Mouse (Mus musculus) forebrain, embryonic 16.5 days (tissue): Measurements from ENCODE around the gene Ufsp1. TPM values are rescaled to one million over a fixed set of nuclear protein-coding genes. Genes with fewer than 3 reads are reported as not detected.

ENCODE experiments used
- ATAC-seq: fragments of 200-750 bp; cut with Nextera tagmentation; 2 replicates; pipeline ENCODE4 v1.8.0; 2017; ENCODE audit warnings: mild to moderate bottlenecking, moderate library complexity
- H3K27ac ChIP-seq: fragments of 300-500 bp; sonication (generic); 2 replicates; pipeline ENCODE4 v1.5.1; 2014; ENCODE audit warnings: low read length, control low read depth
- H3K27me3 ChIP-seq: fragments of 300-500 bp; sonication (generic); replicated peaks from 2 replicates; pipeline ENCODE4 v1.6.1; 2014; ENCODE audit warnings: low read length; ENCODE audit not compliant: control insufficient read depth, insufficient read depth
- H3K36me3 ChIP-seq: fragments of 300-500 bp; sonication (generic); 2 replicates; pipeline ENCODE4 v1.6.1; 2014; ENCODE audit not compliant: control insufficient read depth, insufficient read depth
- H3K4me1 ChIP-seq: fragments of 300-500 bp; sonication (generic); replicated peaks from 2 replicates; pipeline ENCODE4 v1.6.1; 2014; ENCODE audit warnings: low read length; ENCODE audit not compliant: control insufficient read depth, insufficient read depth
- H3K4me2 ChIP-seq: fragments of 300-500 bp; sonication (generic); 2 replicates; pipeline ENCODE4 v1.6.1; 2014; ENCODE audit warnings: mild to moderate bottlenecking, low read length, control low read depth
- H3K4me3 ChIP-seq: fragments of 300-500 bp; sonication (generic); replicated peaks from 2 replicates; pipeline ENCODE4 v1.5.1; 2014; ENCODE audit warnings: mild to moderate bottlenecking, low read length, control low read depth
- H3K9ac ChIP-seq: fragments of 300-500 bp; sonication (generic); replicated peaks from 2 replicates; pipeline ENCODE4 v1.6.1; 2014; ENCODE audit warnings: low read depth, low read length, control low read depth
- H3K9me3 ChIP-seq: fragments of 300-500 bp; sonication (generic); 2 replicates; pipeline ENCODE4 v1.6.1; 2016; ENCODE audit warnings: low read length; ENCODE audit not compliant: control insufficient read depth
- WGBS: fragments of 180-500 bp; shearing (Covaris S2); extraction: QIAGEN DNeasy Blood & Tissue Kit; methylation state at CpG from one replicate; pipeline ENCODE4 v1.1.7; 2014; 5-methylcytosine and 5-hydroxymethylcytosine counted together
- polyA plus RNA-seq: library from polyadenylated mRNA; unstranded; fragments of >200 nt; fragmentation: Nextera tagmentation; extraction: Ambion mirVana; gene quantifications from 2 replicates; pipeline ENCODE4 v1.2.1, GENCODE M21; 2015

The Ufsp1 gene
- polyA plus RNA-seq, 1 experiment from 2014 or later: 8.9 TPM

DNA sequence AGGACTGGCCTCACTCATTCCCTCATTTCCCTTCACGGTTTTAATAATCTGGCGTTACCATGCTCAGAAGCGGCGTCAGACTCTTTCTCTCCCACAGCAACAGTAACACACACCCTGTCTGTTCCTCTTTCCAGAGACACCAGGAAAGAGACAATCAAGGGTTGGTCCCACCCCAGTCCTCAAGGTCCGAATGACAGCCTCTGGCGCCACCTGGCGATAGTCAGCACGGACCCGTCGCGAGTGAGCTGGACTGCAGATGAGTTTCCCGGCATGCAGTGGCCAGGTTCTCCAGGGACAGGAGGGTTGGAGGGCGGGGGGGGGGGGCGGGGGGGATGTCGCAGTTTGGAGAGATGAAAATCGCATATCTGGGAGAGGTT is 7.8 kb upstream of the Ufsp1 start:
- no peak overlapping the region for H3K27ac ChIP-seq
- no peaks in the 10 kb centered on the region for H3K9me3 ChIP-seq
- under 1% methylated on average over 16 of the region's 16 CpGs for WGBS
- peak; percentile 75 for ATAC-seq
- H3K4me1 ChIP-seq: peaks cover 28% of the 10 kb centered on the region
- no peaks in the 10 kb centered on the region for H3K36me3 ChIP-seq
- peak overlapping the region; percentile 55 for H3K4me3 ChIP-seq
- peak overlapping the region; percentile 96 for H3K4me2 ChIP-seq
- H3K9ac ChIP-seq: peak overlapping the region; percentile 52; the same call in 1 of the 2 replicates
- peaks cover 21% of the 10 kb centered on the region for H3K27me3 ChIP-seq

DNA sequence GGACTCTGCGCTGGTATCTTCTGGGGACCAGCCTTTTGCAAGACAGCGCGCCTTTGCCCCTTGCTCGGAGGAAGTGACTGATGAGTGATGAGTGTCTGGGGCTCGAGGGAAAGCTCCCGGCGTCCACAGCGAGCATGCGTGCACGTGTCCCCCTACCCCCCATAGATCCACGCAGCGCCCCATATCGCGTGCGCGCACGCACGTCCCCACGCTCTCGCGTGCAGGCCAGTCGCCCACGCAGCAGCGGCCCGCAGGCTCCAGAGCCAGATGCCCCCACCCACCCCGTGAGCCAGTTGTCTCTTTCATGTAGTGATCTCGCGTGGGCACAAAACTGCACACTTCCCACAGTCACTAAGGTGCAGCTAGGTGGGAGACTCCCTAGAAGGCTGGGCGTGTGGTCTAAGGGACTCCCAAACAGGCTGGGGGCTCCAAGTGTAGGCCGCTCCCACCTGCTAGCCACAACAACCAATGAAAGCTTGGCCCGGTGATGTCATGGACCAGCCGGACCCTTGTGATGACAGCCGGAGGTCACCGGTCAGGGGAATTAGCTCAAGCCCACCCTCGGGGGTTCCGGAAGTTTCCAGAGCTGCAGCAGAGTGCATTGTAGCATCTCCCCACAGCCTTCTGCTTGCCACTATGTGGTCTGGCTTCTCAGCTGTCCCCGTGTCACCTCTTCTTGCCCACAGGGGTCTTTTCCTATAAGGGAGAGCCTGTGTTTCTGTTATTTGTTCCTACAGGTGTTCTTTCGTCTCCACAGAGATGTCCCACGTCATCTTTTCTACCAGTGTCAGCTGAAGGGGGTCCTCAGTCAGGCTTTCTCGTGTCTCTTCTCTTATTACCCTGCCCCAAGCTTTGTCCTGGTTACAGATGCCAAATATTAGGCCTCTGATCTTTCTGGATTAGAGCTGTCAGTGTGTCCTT is 7.1 kb upstream of the Ufsp1 start, which contains the start of gene Ache:
Gene Ache, plus strand, starts transcription at position 488 of the 921 bp plus-strand sequence.
- Histone ChIP-seq H3K9ac (peak within 1 kb of the TSS; percentile 52), H3K9me3 (no peaks in the 10 kb centered on the region), H3K4me1 (peaks cover 28% of the 10 kb centered on the region), H3K27ac (peak within 1 kb of the TSS; percentile 44; the same call in 1 of the 2 replicates), H3K36me3 (no peaks in the 10 kb centered on the region), H3K4me3 (peak within 1 kb of the TSS; percentile 55), H3K4me2 (peak within 1 kb of the TSS; percentile 96), H3K27me3 (peaks cover 21% of the 10 kb centered on the region)
- peak; percentile 55 for ATAC-seq
- 0% methylated on average over 40 of the region's 40 CpGs for WGBS

- WGBS: under 1% methylated on average over 52 of the region's 65 CpGs
- Histone ChIP-seq H3K9me3 (no peaks in the 10 kb centered on the region), H3K36me3 (no peaks in the 10 kb centered on the region), H3K4me2 (peak overlapping the region; percentile 96), H3K27ac (no peak overlapping the region), H3K4me3 (peak overlapping the region; percentile 55), H3K9ac (peak overlapping the region; percentile 52), H3K4me1 (peaks cover 32% of the 10 kb centered on the region), H3K27me3 (peaks cover 21% of the 10 kb centered on the region)
- ATAC-seq: peak; percentile 18; the same call in 1 of the 2 replicates
Measured at GRCm38 (mm10) chr5:137287953-137288743, 6.3 kb upstream of the Ufsp1 start.

DNA sequence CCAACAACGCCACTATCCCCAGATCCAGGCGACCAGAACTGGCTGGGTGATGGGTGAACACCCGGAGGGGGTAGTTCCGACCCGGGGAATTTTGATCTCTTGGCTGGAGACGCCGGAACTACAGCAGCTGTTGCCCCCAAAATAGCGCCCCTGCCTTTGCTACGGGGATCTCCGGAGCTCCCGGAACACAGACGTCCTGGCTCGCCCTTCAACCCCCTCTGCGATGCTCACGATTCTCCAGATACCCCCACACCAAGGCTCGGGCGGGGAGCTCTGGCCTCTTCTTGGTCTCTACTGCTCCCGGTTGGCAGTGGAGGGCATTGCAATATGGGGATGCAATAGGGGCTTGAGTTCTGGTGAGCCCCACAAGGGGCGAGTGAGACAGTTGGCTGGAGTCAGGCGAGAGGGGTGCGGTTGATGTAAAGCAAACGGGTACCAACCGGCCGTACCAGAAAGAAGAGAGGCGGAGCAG is 5.4 kb upstream of the Ufsp1 start:
- no peak for ATAC-seq
- Histone ChIP-seq H3K27ac (no peak overlapping the region), H3K9me3 (no peaks in the 10 kb centered on the region), H3K4me3 (peak overlapping the region; percentile 55), H3K9ac (peak overlapping the region; percentile 29; the same call in 1 of the 2 replicates), H3K36me3 (no peaks in the 10 kb centered on the region), H3K4me1 (peaks cover 40% of the 10 kb centered on the region), H3K27me3 (peaks cover 21% of the 10 kb centered on the region), H3K4me2 (peak overlapping the region; percentile 96)
- WGBS: 3% methylated on average over 25 of the region's 25 CpGs

- 48% methylated on average over 13 of the region's 13 CpGs for WGBS
- Histone ChIP-seq H3K4me3 (no peak overlapping the region), H3K9ac (no peak overlapping the region), H3K9me3 (no peaks in the 10 kb centered on the region), H3K36me3 (no peaks in the 10 kb centered on the region), H3K4me1 (peaks cover 41% of the 10 kb centered on the region), H3K4me2 (no peak overlapping the region; the same call in 1 of the 2 replicates), H3K27ac (no peak overlapping the region), H3K27me3 (peaks cover 21% of the 10 kb centered on the region)
- ATAC-seq: no peak
Measured at GRCm38 (mm10) chr5:137289591-137290365, 4.7 kb upstream of the Ufsp1 start.

- ATAC-seq: no peak
- WGBS: 25% methylated on average over 15 of the region's 15 CpGs
- Histone ChIP-seq H3K27me3 (peaks cover 21% of the 10 kb centered on the region), H3K4me1 (peaks cover 45% of the 10 kb centered on the region), H3K4me3 (no peak overlapping the region), H3K27ac (no peak overlapping the region), H3K9me3 (no peaks in the 10 kb centered on the region), H3K4me2 (no peak overlapping the region), H3K9ac (no peak overlapping the region), H3K36me3 (peaks cover 4% of the 10 kb centered on the region)
Measured at GRCm38 (mm10) chr5:137290677-137291076, 3.8 kb upstream of the Ufsp1 start.

GRCm38 (mm10) chr5:137291381-137291926 is 3.0 kb upstream of the Ufsp1 start:
- ATAC-seq: no peak
- no peak overlapping the region for H3K27ac ChIP-seq
- H3K4me3 ChIP-seq: no peak overlapping the region
- H3K4me2 ChIP-seq: no peak overlapping the region
- peaks cover 42% of the 10 kb centered on the region for H3K4me1 ChIP-seq
- no peak overlapping the region for H3K9ac ChIP-seq
- WGBS: 79% methylated on average over 15 of the region's 15 CpGs
- H3K36me3 ChIP-seq: peaks cover 12% of the 10 kb centered on the region
- peaks cover 21% of the 10 kb centered on the region for H3K27me3 ChIP-seq
- no peaks in the 10 kb centered on the region for H3K9me3 ChIP-seq

DNA sequence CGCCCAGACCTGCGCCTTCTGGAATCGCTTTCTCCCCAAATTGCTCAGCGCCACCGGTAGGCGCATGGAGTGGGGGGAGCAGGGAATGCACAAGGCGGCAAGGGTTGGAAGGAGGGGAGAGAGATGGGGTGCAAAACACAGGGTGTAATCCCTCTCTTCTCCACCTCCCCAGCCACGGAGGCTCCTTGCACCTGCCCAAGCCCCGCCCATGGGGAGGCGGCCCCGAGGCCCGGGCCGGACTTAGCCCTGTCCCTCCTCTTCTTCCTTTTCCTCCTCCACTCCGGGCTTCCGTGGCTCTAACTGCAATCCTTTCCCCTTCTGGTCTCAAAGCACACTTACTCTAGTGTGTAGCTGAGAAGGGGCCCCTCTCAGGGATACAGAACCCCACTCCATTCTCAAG is 1.1 kb upstream of the Ufsp1 start:
- no peak for ATAC-seq
- Histone ChIP-seq H3K4me3 (peak overlapping the region; percentile 71), H3K36me3 (peaks cover 30% of the 10 kb centered on the region), H3K9me3 (no peaks in the 10 kb centered on the region), H3K4me1 (peaks cover 27% of the 10 kb centered on the region), H3K27me3 (peaks cover 17% of the 10 kb centered on the region), H3K27ac (peak overlapping the region; percentile 85), H3K4me2 (peak overlapping the region; percentile 99), H3K9ac (peak overlapping the region; percentile 76)
- 0% methylated on average over 12 of the region's 15 CpGs for WGBS
